Mouse (Mus musculus) neural tube, embryonic 10.5 days (tissue): ENCODE measurements around the gene Dnajc21.
A peak's percentile ranks its signal among the peaks of the same experiment; 100 is the strongest.

Experiments used
- DNase-seq: peaks from one replicate; pipeline ENCODE4 v3.0.0-alpha.2; 2017; ENCODE audit warnings: low spot score; ENCODE audit errors: extremely low spot score

The Dnajc21 gene

DNA sequence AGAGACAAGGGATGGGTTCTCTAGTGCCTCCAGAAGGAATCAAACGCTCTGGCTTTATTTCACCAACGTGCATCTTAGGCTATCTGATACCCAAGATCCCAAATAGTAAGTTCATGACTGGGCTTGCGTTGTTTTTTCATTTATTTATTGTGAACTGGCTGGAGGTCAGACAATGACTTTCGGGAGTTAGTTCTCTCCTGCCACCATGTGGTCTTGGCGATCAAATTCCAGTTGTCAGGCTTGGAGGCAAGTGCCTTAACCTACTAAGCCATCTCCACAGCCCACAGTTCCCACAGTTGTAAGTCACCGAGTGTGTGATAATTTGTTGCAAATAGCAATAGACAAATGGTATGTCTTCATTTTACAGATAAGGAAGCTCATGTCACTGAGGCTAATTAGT is 30.4 kb downstream of the Dnajc21 start:
- no peak for DNase-seq

GRCm38 (mm10) chr15:10436893-10437292 is 33.4 kb downstream of the Dnajc21 start:
- no peak for DNase-seq

DNA sequence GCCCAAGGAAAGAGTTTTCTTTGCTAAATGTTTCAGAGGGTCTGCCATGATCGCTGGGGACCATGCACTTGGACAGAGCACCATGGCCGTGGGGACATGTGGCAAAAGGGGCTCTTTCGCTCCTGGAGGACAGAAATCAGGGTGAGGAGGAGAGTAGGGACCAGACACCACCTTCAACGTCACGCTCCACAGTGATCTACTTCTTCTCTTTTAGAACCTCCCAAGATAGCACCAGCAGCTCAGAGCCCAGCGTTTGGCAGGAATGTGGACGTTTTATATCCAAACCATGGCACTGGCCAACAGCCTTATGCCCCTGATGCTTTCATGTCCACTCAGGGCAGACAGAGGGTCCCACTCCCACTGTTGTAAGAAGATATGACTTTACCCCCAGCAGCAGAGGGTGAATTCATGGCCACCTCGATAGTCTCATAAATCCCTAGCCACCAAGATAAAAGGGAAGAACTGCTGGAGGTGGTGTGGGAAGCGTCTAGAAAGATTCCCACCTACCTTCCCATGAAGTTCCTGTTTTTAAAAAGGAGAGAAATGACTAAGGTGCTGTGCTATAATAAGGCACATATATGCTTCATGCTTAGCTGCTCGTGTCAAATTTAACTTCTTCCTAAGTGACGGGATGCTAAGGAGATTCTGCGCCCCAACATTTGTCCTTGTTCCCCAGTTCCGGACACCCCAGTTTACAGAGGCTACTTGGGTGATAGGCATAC is 43.6 kb downstream of the Dnajc21 start:
- no peak for DNase-seq

- no peak for DNase-seq
These were observed 44.2 kb downstream of the Dnajc21 start for GRCm38 (mm10) chr15:10426124-10426523.

DNA sequence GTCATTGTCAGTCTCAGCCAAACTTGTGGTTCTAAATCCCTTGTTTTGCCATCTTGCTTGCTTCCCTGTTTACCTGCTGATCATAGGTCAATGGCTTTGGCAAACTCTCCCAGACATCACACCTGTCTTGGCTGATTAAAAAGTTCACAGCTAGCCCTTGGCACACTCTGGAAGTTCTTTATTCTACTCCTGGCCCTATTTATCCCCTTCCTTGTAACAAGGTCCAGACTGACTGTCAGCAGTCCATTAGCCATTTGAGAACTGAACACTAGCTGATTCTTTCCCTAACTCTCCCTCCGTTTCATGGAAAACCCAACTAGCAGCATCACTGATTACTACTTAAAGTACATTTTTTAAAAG is 48.6 kb downstream of the Dnajc21 start:
- no peak for DNase-seq

DNA sequence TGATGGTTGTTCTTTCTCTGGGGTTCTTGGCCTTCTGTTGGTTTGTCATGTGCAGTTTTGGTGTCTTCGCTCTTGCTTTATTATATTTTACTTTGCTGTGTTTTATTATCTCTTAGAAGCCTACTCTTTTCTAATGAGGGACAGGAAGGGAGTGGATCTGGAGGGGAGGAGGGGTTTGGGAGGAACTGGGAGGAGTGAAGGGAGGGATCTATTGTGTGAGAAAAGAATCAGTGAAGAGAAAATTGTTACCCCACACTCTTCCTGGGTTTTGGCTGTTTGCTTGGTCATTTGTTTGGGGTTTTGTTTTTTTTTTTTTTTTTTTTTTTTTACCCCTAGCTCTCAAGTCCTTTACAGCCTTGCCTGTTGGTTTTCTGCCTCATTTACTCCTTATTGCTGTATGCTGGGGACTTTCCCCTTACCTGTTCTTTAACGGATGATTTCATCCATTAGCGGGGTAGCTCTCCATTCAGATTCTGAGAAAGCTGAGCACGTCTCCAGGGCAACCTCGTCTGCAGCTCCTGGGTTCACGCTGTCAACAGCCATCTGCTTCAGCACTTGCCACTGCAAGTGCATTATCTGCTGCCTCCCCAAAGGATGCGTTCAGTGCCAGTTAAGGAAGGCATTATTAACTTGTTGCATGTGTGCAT is 49.1 kb downstream of the Dnajc21 start:
- DNase-seq = peak; percentile 18

DNA sequence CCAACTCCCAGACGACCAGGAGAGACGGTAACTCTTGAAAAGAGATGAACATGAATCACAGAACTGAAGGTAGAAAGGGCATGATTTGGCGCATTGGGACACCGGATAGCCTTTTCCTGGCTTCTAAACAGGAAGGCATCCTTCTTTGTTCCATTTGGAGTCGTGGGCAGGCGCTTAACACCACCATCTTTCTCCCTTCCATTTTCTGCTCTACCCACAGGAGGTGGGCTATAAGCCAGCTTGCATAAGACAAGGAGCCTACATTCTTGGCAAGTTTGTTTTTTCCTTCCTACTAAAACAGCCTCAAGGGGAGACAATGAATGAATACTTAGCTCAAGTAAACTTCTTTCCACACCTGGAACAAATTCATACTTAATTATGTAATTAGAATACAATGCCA is 56.7 kb downstream of the Dnajc21 start:
- DNase-seq = no peak

DNA sequence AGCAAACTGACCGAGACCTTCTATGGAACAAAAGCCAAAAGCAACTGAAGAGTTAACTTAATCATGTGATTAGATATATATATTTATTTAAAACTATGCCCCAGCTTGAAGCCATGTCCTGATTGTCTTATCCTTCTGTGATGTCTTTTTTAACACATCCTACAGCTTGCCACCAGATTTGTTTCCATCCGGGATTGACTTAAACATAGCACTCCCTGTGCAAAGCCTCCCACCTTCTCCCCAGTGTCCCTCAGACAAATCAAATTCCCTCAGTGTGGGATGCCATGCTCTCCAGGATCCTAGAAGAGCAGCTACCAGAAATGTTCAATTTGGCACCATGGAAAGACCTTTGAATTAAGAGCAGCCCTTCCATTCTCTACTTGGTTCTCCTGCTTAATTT is 59.4 kb downstream of the Dnajc21 start:
- no peak for DNase-seq

- DNase-seq = no peak
These were observed 60.5 kb downstream of the Dnajc21 start for GRCm38 (mm10) chr15:10409842-10410241.

- DNase-seq = no peak
These were observed 69.9 kb downstream of the Dnajc21 start for GRCm38 (mm10) chr15:10400415-10400814.

DNA sequence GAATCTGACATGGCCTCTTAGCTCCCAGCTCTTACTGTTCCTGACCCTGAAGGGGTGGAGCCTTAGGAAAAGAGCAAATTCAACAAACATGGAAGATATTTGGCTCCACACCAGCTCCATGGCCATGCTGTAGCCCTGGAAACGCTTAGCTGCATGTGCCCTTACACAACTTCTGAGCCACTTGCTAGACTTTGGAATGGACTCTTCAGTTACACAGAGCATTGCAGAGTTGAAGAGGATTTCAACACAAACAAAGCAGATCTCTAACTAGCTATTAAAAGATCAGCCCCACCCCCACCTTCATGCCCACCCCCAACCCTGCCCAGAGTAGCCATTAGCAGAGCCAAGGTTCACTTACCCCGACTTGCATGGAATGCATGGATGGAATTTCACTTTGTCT is 70.5 kb downstream of the Dnajc21 start:
- DNase-seq = no peak
